In the genomic region with DNA sequence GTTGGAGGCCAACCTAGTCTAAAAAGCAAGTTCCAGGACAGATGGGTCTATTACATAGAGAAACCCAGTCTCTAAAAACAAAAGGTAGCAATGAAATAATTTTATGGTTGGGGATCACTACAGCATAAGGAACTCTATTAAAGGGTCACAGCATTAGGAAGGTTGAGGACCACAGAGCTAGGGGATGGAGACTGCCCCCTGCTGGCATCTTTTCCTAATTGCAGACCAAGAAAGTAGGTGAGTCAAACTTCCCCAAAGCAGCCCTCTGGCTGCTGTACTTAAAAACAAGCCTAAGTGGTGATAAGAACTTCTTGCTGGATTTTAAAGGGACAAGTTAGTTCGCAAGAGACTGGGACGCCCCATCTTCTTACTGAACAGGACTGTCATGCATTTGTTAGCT, we compare ENCODE assay signal across 16 mouse cellular contexts. TPM values are rescaled to one million over a fixed set of nuclear protein-coding genes. Genes with fewer than 3 reads are reported as not detected.
DNase-seq lines count a peak whose midpoint lies in the region; ATAC-seq and TF ChIP-seq lines count a peak whose summit lies in the region.
"Had no signal": no experiment of that assay in that cellular context is flagged by ENCODE, and none has a peak within 500 bp of the region (broad histone marks: within the 10 kb centered on the region; RNA-seq: fewer than 3 reads in every experiment).

No protein-coding gene starts in this region.

- no peak for ATAC-seq in lung, embryonic 14.5 days (ENCODE audit: insufficient read depth)
- no peak for ATAC-seq in stomach, postnatal 0 days (ENCODE audit: low FRiP score, low TSS enrichment)
- ATAC-seq: activated CD4-positive, CD25-positive, alpha-beta regulatory T cell, adult 4 months; forebrain, embryonic 16.5 days had no signal

- H3K9ac ChIP-seq in lung, embryonic 14.5 days = no peak overlapping the region
- no peak overlapping the region for H3K9ac ChIP-seq in ES-Bruce4 (ENCODE audit: low read depth, poor library complexity, severe bottlenecking)
- no peak overlapping the region for H3K9ac ChIP-seq in stomach, postnatal 0 days (ENCODE audit: low read length)
- H3K9ac ChIP-seq: embryonic facial prominence, embryonic 12.5 days; liver, embryonic 13.5 days; midbrain, embryonic 12.5 days had no signal

- DNase-seq in kidney, adult 2 months = no peak
- no peak for DNase-seq in kidney, postnatal 25 days
- no peak for DNase-seq in lung, embryonic 14.5 days
- DNase-seq in lung, postnatal 25 days (ENCODE audit: low spot score) = no peak
- DNase-seq in stomach, postnatal 0 days (ENCODE audit: low spot score) = no peak
- DNase-seq in thymus, adult 18-20 months = no peak
- DNase-seq: heart, adult 11 months; liver, embryonic 13.5 days had no signal

- no peaks in the 10 kb centered on the region for H3K27me3 ChIP-seq in kidney, adult 2 months (replicated peaks; ENCODE audit: control insufficient read depth, insufficient read depth, low read length)
- H3K27me3 ChIP-seq in lung, embryonic 14.5 days (ENCODE audit: insufficient read depth, low read length) = peaks cover 68% of the 10 kb centered on the region
- peaks cover 6% of the 10 kb centered on the region; the same call in 1 of the 2 replicates for H3K27me3 ChIP-seq in ES-Bruce4 (ENCODE audit: control insufficient read depth, insufficient read depth, low read length, poor library complexity, severe bottlenecking)
- H3K27me3 ChIP-seq in stomach, postnatal 0 days (ENCODE audit: control insufficient read depth, insufficient read depth, low read length) = peaks cover 8% of the 10 kb centered on the region; the same call in 1 of the 2 replicates

- TF ChIP-seq EP300 in ES-Bruce4 (IDR thresholded peaks at IDR 0.05; ENCODE audit: insufficient read depth, low read depth, low read length) = no peak
- TF ChIP-seq EP300 in stomach, postnatal 0 days (optimal IDR thresholded peaks at IDR 0.05) = no peak

- 57% methylated on average over 2 of the region's 2 CpGs for WGBS in kidney, adult 2 months
- 60% methylated on average over 2 of the region's 2 CpGs for WGBS in lung, embryonic 14.5 days
- 46% methylated on average over 2 of the region's 2 CpGs for WGBS in stomach, postnatal 0 days

- H3K4me1 ChIP-seq in kidney, adult 2 months (ENCODE audit: control insufficient read depth, insufficient read depth, low read length) = no peaks in the 10 kb centered on the region
- no peaks in the 10 kb centered on the region for H3K4me1 ChIP-seq in lung, embryonic 14.5 days (ENCODE audit: insufficient read depth)
- H3K4me1 ChIP-seq in ES-Bruce4 (ENCODE audit: control insufficient read depth, insufficient read depth, low read length) = no peaks in the 10 kb centered on the region
- H3K4me1 ChIP-seq in stomach, postnatal 0 days (replicated peaks; ENCODE audit: control insufficient read depth, insufficient read depth) = no peaks in the 10 kb centered on the region
- H3K4me1 ChIP-seq: embryonic facial prominence, embryonic 12.5 days; liver, embryonic 13.5 days; midbrain, embryonic 12.5 days had no signal

- H3K9me3 ChIP-seq in lung, embryonic 14.5 days (ENCODE audit: low read depth, low read length) = no peaks in the 10 kb centered on the region
- H3K9me3 ChIP-seq in ES-Bruce4 (replicated peaks; ENCODE audit: control insufficient read depth, insufficient read depth, low read length, poor library complexity, severe bottlenecking) = no peaks in the 10 kb centered on the region
- H3K9me3 ChIP-seq in stomach, postnatal 0 days (ENCODE audit: control insufficient read depth, low read length) = no peaks in the 10 kb centered on the region
- H3K9me3 ChIP-seq: embryonic facial prominence, embryonic 12.5 days; liver, embryonic 13.5 days; midbrain, embryonic 12.5 days had no signal

- peak; percentile 34; the same call in 1 of the 2 replicates for TF ChIP-seq CTCF in kidney, adult 2 months (conservative IDR thresholded peaks at IDR 0.05; ENCODE audit: insufficient read depth, insufficient read length, low read depth, low read length)
- TF ChIP-seq CTCF in lung, embryonic 14.5 days (IDR thresholded peaks at IDR 0.05; ENCODE audit: low read depth) = peak; percentile 32
- peak; percentile 30 for TF ChIP-seq CTCF in ES-Bruce4 (IDR thresholded peaks at IDR 0.05; ENCODE audit: low read depth, low read length)
- peak; percentile 34 for TF ChIP-seq CTCF in stomach, postnatal 0 days (IDR thresholded peaks at IDR 0.05; ENCODE audit: low read depth)

- no peak for TF ChIP-seq POLR2A in kidney, adult 2 months (IDR thresholded peaks at IDR 0.05; ENCODE audit: low read depth, low read length)
- no peak for TF ChIP-seq POLR2A in ES-Bruce4 (IDR thresholded peaks at IDR 0.05; ENCODE audit: insufficient read depth, low read length)

- no peak overlapping the region for H3K27ac ChIP-seq in kidney, adult 2 months (ENCODE audit: insufficient read depth, low read depth, low read length)
- H3K27ac ChIP-seq in lung, embryonic 14.5 days (ENCODE audit: low read depth) = no peak overlapping the region
- no peak overlapping the region for H3K27ac ChIP-seq in ES-Bruce4 (ENCODE audit: insufficient read depth, low read length)
- H3K27ac ChIP-seq in stomach, postnatal 0 days (replicated peaks) = no peak overlapping the region
- H3K27ac ChIP-seq: embryonic facial prominence, embryonic 12.5 days; liver, embryonic 13.5 days; midbrain, embryonic 12.5 days had no signal

- no peak overlapping the region for H3K4me2 ChIP-seq in lung, embryonic 14.5 days
- H3K4me2 ChIP-seq in stomach, postnatal 0 days (replicated peaks; ENCODE audit: low read depth) = no peak overlapping the region
- H3K4me2 ChIP-seq: embryonic facial prominence, embryonic 12.5 days; liver, embryonic 13.5 days; midbrain, embryonic 12.5 days had no signal

- no peaks in the 10 kb centered on the region for H3K36me3 ChIP-seq in kidney, adult 2 months (ENCODE audit: control insufficient read depth, insufficient read depth, low read length)
- H3K36me3 ChIP-seq in lung, embryonic 14.5 days (ENCODE audit: insufficient read depth) = no peaks in the 10 kb centered on the region
- H3K36me3 ChIP-seq in ES-Bruce4 (ENCODE audit: control insufficient read depth, insufficient read depth, low read length, poor library complexity, severe bottlenecking) = no peaks in the 10 kb centered on the region
- H3K36me3 ChIP-seq in stomach, postnatal 0 days (ENCODE audit: control insufficient read depth, insufficient read depth, low read length) = no peaks in the 10 kb centered on the region
- H3K36me3 ChIP-seq: embryonic facial prominence, embryonic 12.5 days; liver, embryonic 13.5 days; midbrain, embryonic 12.5 days had no signal

- no peak overlapping the region for H3K4me3 ChIP-seq in kidney, adult 2 months (ENCODE audit: insufficient read depth, low read depth, low read length)
- H3K4me3 ChIP-seq in lung, embryonic 14.5 days (ENCODE audit: low read depth, low read length) = no peak overlapping the region
- no peak overlapping the region for H3K4me3 ChIP-seq in ES-Bruce4 (ENCODE audit: low read depth, low read length)
- no peak overlapping the region for H3K4me3 ChIP-seq in stomach, postnatal 0 days (ENCODE audit: low read depth, low read length)
- H3K4me3 ChIP-seq: embryonic facial prominence, embryonic 12.5 days; liver, embryonic 13.5 days; midbrain, embryonic 12.5 days; myocyte had no signal

RNA-seq across cellular contexts. Expression of gene Hmx1, which starts 9.8 kb away (rescaled TPM):
- polyA plus RNA-seq in kidney, adult 2 months (2012; rRNA removed) = 0.19 TPM in 1 of 2 replicates, not detected in the other
- not detected in 2 replicates for polyA plus RNA-seq in lung, embryonic 14.5 days (2014; fragmentation: Nextera tagmentation; extraction: Ambion mirVana)
- polyA plus RNA-seq in ES-Bruce4 (2011; ENCODE audit: insufficient read depth, insufficient read length, low read depth, missing spikeins) = not detected in 2 replicates
- not detected in 2 replicates for polyA plus RNA-seq in stomach, postnatal 0 days (2015; fragmentation: Nextera tagmentation; extraction: Ambion mirVana)
- polyA plus RNA-seq: activated CD4-positive, CD25-positive, alpha-beta regulatory T cell, adult 4 months; cerebellum, adult 2 months; forebrain, embryonic 16.5 days; heart, embryonic 14.5 days; liver, embryonic 13.5 days; myocyte had no signal
